Mouse (Mus musculus) E14TG2a.4 (cell line): ENCODE data around the gene Fnip2.

Source experiments
- CTCF ChIP-seq: conservative IDR thresholded peaks from 2 replicates; pipeline ENCODE4 v1.5.1; 2014; ENCODE audit warnings: low read length
- NANOG ChIP-seq: IDR thresholded peaks from 2 replicates; pipeline ENCODE4 v1.6.1; 2014; ENCODE audit warnings: borderline replicate concordance, low read length, mixed read lengths

DNA sequence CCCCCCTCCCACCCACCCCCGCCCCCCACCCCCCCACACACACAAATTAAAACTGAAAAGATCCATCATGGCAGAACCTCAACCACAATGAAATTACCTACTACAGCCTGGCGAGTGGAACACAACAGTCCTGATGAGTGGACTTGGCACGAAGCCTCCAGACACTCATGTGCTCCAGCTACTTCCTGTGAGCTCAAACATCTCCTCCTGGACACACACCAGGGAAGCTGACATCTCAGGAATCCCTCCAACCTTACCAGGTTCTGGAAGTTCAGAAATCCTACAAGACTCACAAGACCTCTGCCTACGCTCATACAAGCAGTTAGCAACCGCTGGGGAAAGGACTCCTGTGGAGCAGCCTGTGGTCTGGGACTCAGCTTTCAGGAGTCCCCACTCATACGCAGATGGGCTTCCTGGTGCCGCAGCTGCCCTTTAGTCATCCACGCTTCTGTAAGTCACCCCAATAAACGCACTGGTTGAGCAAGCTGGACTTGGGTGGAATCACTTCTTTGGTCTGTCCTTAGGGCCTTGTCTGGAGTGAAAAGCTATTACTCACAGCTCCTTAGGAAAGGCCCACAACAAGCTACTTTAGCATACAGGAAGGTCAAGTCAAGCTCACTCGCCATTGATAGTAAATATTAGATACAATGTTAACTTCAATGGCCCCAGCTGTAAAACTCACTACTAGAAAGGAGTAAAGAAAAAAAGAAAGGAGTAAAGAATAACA is 15.6 kb downstream of the Fnip2 start:
- TF ChIP-seq CTCF (no peak), NANOG (no peak)
